Mouse (Mus musculus) embryonic facial prominence, embryonic 10.5 days (tissue): Measurements from ENCODE around the gene Il13. TPM values are rescaled to one million over a fixed set of nuclear protein-coding genes. Genes with fewer than 3 reads are reported as not detected.

ENCODE experiments used
- DNase-seq: peaks from one replicate; pipeline ENCODE4 v3.0.0-alpha.2; 2017; ENCODE audit warnings: low spot score
- H3K27ac ChIP-seq: fragments of 300-500 bp; sonication (generic); replicated peaks from 2 replicates; pipeline ENCODE4 v1.5.1; 2016; ENCODE audit warnings: mild to moderate bottlenecking
- H3K27me3 ChIP-seq: fragments of 300-500 bp; sonication (generic); replicated peaks from 2 replicates; pipeline ENCODE4 v1.6.1; 2016; ENCODE audit warnings: low read depth, mild to moderate bottlenecking; ENCODE audit not compliant: poor library complexity, severe bottlenecking
- H3K36me3 ChIP-seq: fragments of 300-500 bp; sonication (generic); replicated peaks from 2 replicates; pipeline ENCODE4 v1.6.1; 2016; ENCODE audit warnings: mild to moderate bottlenecking, moderate library complexity
- H3K4me1 ChIP-seq: fragments of 300-500 bp; sonication (generic); 2 replicates; pipeline ENCODE4 v1.6.1; 2016
- H3K4me3 ChIP-seq: fragments of 300-500 bp; sonication (generic); 2 replicates; pipeline ENCODE4 v1.5.1; 2016; ENCODE audit warnings: mild to moderate bottlenecking, moderate library complexity
- H3K9me3 ChIP-seq: fragments of 300-500 bp; sonication (generic); 2 replicates; pipeline ENCODE4 v1.6.1; 2016; ENCODE audit warnings: mild to moderate bottlenecking
- WGBS: fragments of 180-500 bp; shearing (Covaris S2); methylation state at CpG from one replicate; pipeline ENCODE4 v1.1.7; 2016; 5-methylcytosine and 5-hydroxymethylcytosine counted together
- polyA plus RNA-seq: library from polyadenylated mRNA; unstranded; fragments of >200 nt; fragmentation: Nextera tagmentation; extraction: Ambion mirVana; gene quantifications from 2 replicates; pipeline ENCODE4 v1.2.1, GENCODE M21; 2016

Gene Il13
- polyA plus RNA-seq, 1 experiment from 2014 or later = not detected

GRCm38 (mm10) chr11:53624124-53624523 lies 10.4 kb downstream of the Il13 start:
- DNase-seq = no peak
- H3K36me3 ChIP-seq = no peaks in the 10 kb centered on the region
- no peak overlapping the region for H3K27ac ChIP-seq
- H3K27me3 ChIP-seq = peaks cover 4% of the 10 kb centered on the region; the same call in 1 of the 2 replicates
- no peak overlapping the region for H3K4me3 ChIP-seq
- no peaks in the 10 kb centered on the region; the same call in 1 of the 2 replicates for H3K4me1 ChIP-seq
- 94% methylated on average over 2 of the region's 2 CpGs for WGBS
- no peaks in the 10 kb centered on the region; the same call in 1 of the 2 replicates for H3K9me3 ChIP-seq

DNA sequence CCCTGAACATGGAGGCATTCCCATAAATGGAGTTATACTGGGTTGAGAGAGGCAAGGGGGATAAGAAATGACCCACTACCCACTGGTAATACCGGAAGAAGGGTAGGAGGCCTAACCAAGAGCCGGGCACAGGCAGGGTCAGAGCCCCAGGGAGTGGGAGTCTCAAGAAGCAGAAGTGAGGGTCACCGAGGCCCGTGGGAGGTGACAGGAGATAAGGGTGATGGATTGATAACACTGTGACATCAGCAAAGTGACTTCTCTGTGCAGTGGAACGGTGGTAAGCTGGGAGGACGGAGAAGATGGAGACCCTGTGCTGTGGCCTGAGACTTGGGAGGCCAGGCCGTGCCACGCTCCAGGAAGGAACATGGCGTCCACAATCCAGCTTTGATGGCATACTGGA lies 10.9 kb downstream of the Il13 start:
- DNase-seq = no peak
- Histone ChIP-seq H3K27me3 (peaks cover 4% of the 10 kb centered on the region; the same call in 1 of the 2 replicates), H3K36me3 (no peaks in the 10 kb centered on the region), H3K9me3 (no peaks in the 10 kb centered on the region; the same call in 1 of the 2 replicates), H3K4me3 (no peak overlapping the region), H3K27ac (no peak overlapping the region), H3K4me1 (no peaks in the 10 kb centered on the region; the same call in 1 of the 2 replicates)
- 93% methylated on average over 9 of the region's 9 CpGs for WGBS

- Histone ChIP-seq H3K27ac (no peak overlapping the region; the same call in 1 of the 2 replicates), H3K4me3 (no peak overlapping the region), H3K4me1 (peaks cover 3% of the 10 kb centered on the region; the same call in 1 of the 2 replicates), H3K36me3 (no peaks in the 10 kb centered on the region), H3K27me3 (peaks cover under 1% of the 10 kb centered on the region; the same call in 1 of the 2 replicates), H3K9me3 (no peaks in the 10 kb centered on the region; the same call in 1 of the 2 replicates)
- DNase-seq = no peak
- 87% methylated on average over 6 of the region's 6 CpGs for WGBS
Observed at GRCm38 (mm10) chr11:53622440-53622806, 12.1 kb downstream of the Il13 start.

GRCm38 (mm10) chr11:53621582-53622439 lies 12.7 kb downstream of the Il13 start:
- DNase-seq = no peak
- no peaks in the 10 kb centered on the region for H3K36me3 ChIP-seq
- no peak overlapping the region for H3K4me3 ChIP-seq
- no peaks in the 10 kb centered on the region; the same call in 1 of the 2 replicates for H3K27me3 ChIP-seq
- no peaks in the 10 kb centered on the region; the same call in 1 of the 2 replicates for H3K9me3 ChIP-seq
- peaks cover 8% of the 10 kb centered on the region; the same call in 1 of the 2 replicates for H3K4me1 ChIP-seq
- WGBS = 84% methylated on average over 11 of the region's 11 CpGs
- no peak overlapping the region for H3K27ac ChIP-seq

GRCm38 (mm10) chr11:53620094-53620493 lies 14.4 kb downstream of the Il13 start:
- 89% methylated on average over 4 of the region's 4 CpGs for WGBS
- H3K36me3 ChIP-seq = no peaks in the 10 kb centered on the region
- no peak for DNase-seq
- no peak overlapping the region for H3K27ac ChIP-seq
- H3K27me3 ChIP-seq = no peaks in the 10 kb centered on the region
- H3K9me3 ChIP-seq = no peaks in the 10 kb centered on the region; the same call in 1 of the 2 replicates
- H3K4me1 ChIP-seq = peaks cover 8% of the 10 kb centered on the region; the same call in 1 of the 2 replicates
- H3K4me3 ChIP-seq = no peak overlapping the region

GRCm38 (mm10) chr11:53619428-53619827 lies 15.1 kb downstream of the Il13 start:
- WGBS = 67% methylated on average over 6 of the region's 6 CpGs
- no peaks in the 10 kb centered on the region for H3K36me3 ChIP-seq

GRCm38 (mm10) chr11:53618619-53619198 lies 15.8 kb downstream of the Il13 start, which contains the start of gene Il4:
Gene Il4 (minus strand): TSS chr11:53618669.
- H3K27ac ChIP-seq = no peak within 1 kb of the TSS
- no peak within 1 kb of the TSS for H3K4me3 ChIP-seq
- no peaks in the 10 kb centered on the region; the same call in 1 of the 2 replicates for H3K9me3 ChIP-seq
- no peaks in the 10 kb centered on the region for H3K36me3 ChIP-seq
- DNase-seq = no peak
- no peaks in the 10 kb centered on the region for H3K27me3 ChIP-seq
- peaks cover 8% of the 10 kb centered on the region; the same call in 1 of the 2 replicates for H3K4me1 ChIP-seq
- WGBS = 81% methylated on average over 7 of the region's 7 CpGs

More at GRCm38 (mm10) chr11:53619428-53619827, 15.1 kb downstream of the Il13 start:
- H3K9me3 ChIP-seq = no peaks in the 10 kb centered on the region; the same call in 1 of the 2 replicates
- H3K4me1 ChIP-seq = peaks cover 8% of the 10 kb centered on the region; the same call in 1 of the 2 replicates
- no peak overlapping the region for H3K27ac ChIP-seq
- no peak for DNase-seq
- H3K4me3 ChIP-seq = no peak overlapping the region
- H3K27me3 ChIP-seq = no peaks in the 10 kb centered on the region

GRCm38 (mm10) chr11:53617562-53618109 lies 16.9 kb downstream of the Il13 start:
- Histone ChIP-seq H3K4me1 (peaks cover 8% of the 10 kb centered on the region; the same call in 1 of the 2 replicates), H3K9me3 (no peaks in the 10 kb centered on the region), H3K27me3 (no peaks in the 10 kb centered on the region), H3K4me3 (no peak overlapping the region), H3K27ac (no peak overlapping the region), H3K36me3 (no peaks in the 10 kb centered on the region)
- 69% methylated on average over 4 of the region's 4 CpGs for WGBS
- DNase-seq = no peak

DNA sequence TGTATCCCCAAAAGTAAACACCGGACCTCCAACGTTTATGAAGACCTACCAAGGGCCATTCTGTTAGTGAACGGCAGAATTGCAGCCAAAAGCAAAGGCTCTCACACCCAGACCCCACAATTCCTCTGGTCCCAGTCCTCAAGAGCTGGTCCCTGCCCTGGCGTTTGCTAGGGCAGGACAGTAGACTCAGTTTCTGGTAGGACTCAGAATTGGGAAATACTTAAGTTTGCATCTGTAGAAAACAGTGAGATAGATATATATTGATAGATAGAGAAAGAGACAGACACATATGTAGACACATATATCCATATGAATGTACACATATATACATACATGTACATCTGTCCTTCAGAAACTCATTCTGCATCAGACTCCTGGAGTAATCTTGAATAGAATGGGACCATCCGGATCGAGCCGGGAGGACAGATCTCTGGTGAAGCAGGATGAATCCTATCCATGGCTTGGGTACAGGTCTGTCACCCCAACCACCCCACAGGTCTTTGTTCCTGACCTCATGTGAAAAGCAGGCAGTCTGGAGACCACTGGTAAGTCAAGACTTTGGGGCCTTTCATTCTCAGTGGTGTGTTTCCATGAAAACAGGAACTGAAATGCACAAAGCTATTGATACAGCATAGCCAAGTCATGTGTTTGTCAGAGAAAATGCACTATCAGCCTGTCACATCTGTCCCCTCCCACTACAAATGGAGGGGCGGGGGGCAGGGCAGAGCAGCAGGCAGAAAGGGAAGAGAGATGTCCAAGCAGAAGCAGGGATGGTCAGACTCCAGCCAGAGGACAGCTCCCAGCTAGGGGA lies 17.5 kb downstream of the Il13 start:
- 80% methylated on average over 8 of the region's 8 CpGs for WGBS
- Histone ChIP-seq H3K4me1 (peaks cover 8% of the 10 kb centered on the region; the same call in 1 of the 2 replicates), H3K36me3 (no peaks in the 10 kb centered on the region), H3K27me3 (no peaks in the 10 kb centered on the region), H3K27ac (no peak overlapping the region), H3K4me3 (no peak overlapping the region), H3K9me3 (no peaks in the 10 kb centered on the region)
- DNase-seq = no peak

GRCm38 (mm10) chr11:53615575-53615974 lies 18.9 kb downstream of the Il13 start:
- H3K4me3 ChIP-seq = no peak overlapping the region
- 95% methylated on average over 8 of the region's 8 CpGs for WGBS

DNA sequence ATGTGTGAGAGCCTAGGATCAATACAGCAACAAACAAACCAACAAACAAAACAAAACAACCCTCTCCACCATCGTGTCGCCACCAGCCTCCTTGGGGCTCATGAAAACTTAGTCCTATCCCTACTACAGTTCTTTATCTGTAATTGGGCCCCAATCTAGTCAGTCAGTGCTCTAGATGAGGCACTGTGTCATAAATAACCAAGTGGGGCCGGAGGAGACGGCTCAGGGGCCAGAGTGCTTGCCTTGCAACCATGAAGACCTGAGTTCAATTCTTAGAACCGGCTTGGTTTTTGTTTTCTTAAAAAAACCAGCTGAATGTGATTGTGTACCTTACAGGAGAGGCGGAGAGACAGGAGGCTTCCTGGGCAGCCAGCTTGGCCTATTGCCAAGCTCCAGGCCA lies 19.3 kb downstream of the Il13 start:
- H3K4me3 ChIP-seq = no peak overlapping the region
- no peaks in the 10 kb centered on the region for H3K27me3 ChIP-seq
- peaks cover 8% of the 10 kb centered on the region; the same call in 1 of the 2 replicates for H3K4me1 ChIP-seq
- H3K36me3 ChIP-seq = no peaks in the 10 kb centered on the region
- DNase-seq = no peak
- H3K9me3 ChIP-seq = 0 out of 2 replicates have a peak, but pooled peaks cover 2% of the 10 kb centered on the region
- H3K27ac ChIP-seq = no peak overlapping the region
- WGBS = 86% methylated on average over 6 of the region's 6 CpGs

More at GRCm38 (mm10) chr11:53615575-53615974, 18.9 kb downstream of the Il13 start:
- no peak overlapping the region for H3K27ac ChIP-seq
- H3K9me3 ChIP-seq = 0 out of 2 replicates have a peak, but pooled peaks cover 2% of the 10 kb centered on the region
- H3K4me1 ChIP-seq = peaks cover 8% of the 10 kb centered on the region; the same call in 1 of the 2 replicates
- no peaks in the 10 kb centered on the region for H3K36me3 ChIP-seq
- H3K27me3 ChIP-seq = no peaks in the 10 kb centered on the region
- no peak for DNase-seq
